10 mouse cellular contexts compared by ENCODE assay signal in genomic region chr12:85262489-85262888, GRCm38 (mm10). TPM values are rescaled to one million over a fixed set of nuclear protein-coding genes. Genes with fewer than 3 reads are reported as not detected.
DNase-seq lines count a peak whose midpoint lies in the region; ATAC-seq and TF ChIP-seq lines count a peak whose summit lies in the region.
"Had no signal": no experiment of that assay in that cellular context is flagged by ENCODE, and none has a peak within 500 bp of the region (broad histone marks: within the 10 kb centered on the region; RNA-seq: fewer than 3 reads in every experiment).

No protein-coding gene starts in this region.

- peak; percentile 68 for DNase-seq in intestine, embryonic 14.5 days (ENCODE audit: low spot score)
- DNase-seq in midbrain, postnatal 0 days (ENCODE audit: low spot score) = peak; percentile 49
- no peak for DNase-seq in midbrain, embryonic 11.5 days (ENCODE audit: low spot score, missing footprints)
- DNase-seq in hindbrain, embryonic 14.5 days (ENCODE audit: low spot score) = peak; percentile 36
- DNase-seq in urinary bladder, adult 18-20 months (ENCODE audit: low spot score in 2 of 2) = no peak
- no peak for DNase-seq in right cerebral cortex, postnatal 10 days (ENCODE audit: low spot score in 2 of 2)
- DNase-seq: thymus, adult 2 months had no signal

- 0 out of 2 replicates have a peak, but pooled peaks cover 2% of the 10 kb centered on the region for H3K36me3 ChIP-seq in intestine, embryonic 14.5 days (ENCODE audit: control insufficient read depth, insufficient read depth, low read length)
- no peaks in the 10 kb centered on the region; the same call in 1 of the 2 replicates for H3K36me3 ChIP-seq in intestine, postnatal 0 days (ENCODE audit: control insufficient read depth, insufficient read depth)
- H3K36me3 ChIP-seq in midbrain, postnatal 0 days (ENCODE audit: insufficient read depth, low read length) = peaks cover 7% of the 10 kb centered on the region; the same call in 1 of the 2 replicates
- no peaks in the 10 kb centered on the region for H3K36me3 ChIP-seq in midbrain, embryonic 11.5 days (ENCODE audit: control insufficient read depth, insufficient read depth, low read length)
- H3K36me3 ChIP-seq in hindbrain, embryonic 14.5 days (replicated peaks; ENCODE audit: control insufficient read depth, insufficient read depth) = peaks cover 21% of the 10 kb centered on the region
- H3K36me3 ChIP-seq in stomach, embryonic 15.5 days = no peaks in the 10 kb centered on the region; the same call in 1 of the 2 replicates

- no peak overlapping the region for H3K4me2 ChIP-seq in intestine, embryonic 14.5 days (ENCODE audit: low read length)
- no peak overlapping the region for H3K4me2 ChIP-seq in intestine, postnatal 0 days (replicated peaks; ENCODE audit: low read depth)
- H3K4me2 ChIP-seq in midbrain, postnatal 0 days (ENCODE audit: low read depth, low read length, poor library complexity, severe bottlenecking) = no peak overlapping the region
- no peak overlapping the region for H3K4me2 ChIP-seq in midbrain, embryonic 11.5 days
- no peak overlapping the region for H3K4me2 ChIP-seq in hindbrain, embryonic 14.5 days (replicated peaks)
- no peak overlapping the region for H3K4me2 ChIP-seq in stomach, embryonic 15.5 days

- no peak for TF ChIP-seq CTCF in intestine, postnatal 0 days (IDR thresholded peaks at IDR 0.05; ENCODE audit: low read depth)
- TF ChIP-seq CTCF in midbrain, postnatal 0 days (IDR thresholded peaks at IDR 0.05) = no peak

- H3K9ac ChIP-seq in intestine, embryonic 14.5 days (ENCODE audit: low read length) = no peak overlapping the region
- H3K9ac ChIP-seq in intestine, postnatal 0 days (ENCODE audit: low read depth, low read length) = no peak overlapping the region
- H3K9ac ChIP-seq in midbrain, postnatal 0 days (replicated peaks; ENCODE audit: low read length, poor library complexity, severe bottlenecking) = no peak overlapping the region
- no peak overlapping the region for H3K9ac ChIP-seq in midbrain, embryonic 11.5 days (ENCODE audit: low read length)
- H3K9ac ChIP-seq in hindbrain, embryonic 14.5 days = no peak overlapping the region; the same call in 1 of the 2 replicates
- H3K9ac ChIP-seq in stomach, embryonic 15.5 days = no peak overlapping the region

- WGBS in intestine, embryonic 14.5 days = 30% methylated on average over 10 of the region's 10 CpGs
- 57% methylated on average over 10 of the region's 10 CpGs for WGBS in intestine, postnatal 0 days
- WGBS in midbrain, postnatal 0 days = 55% methylated on average over 10 of the region's 10 CpGs
- 65% methylated on average over 10 of the region's 10 CpGs for WGBS in midbrain, embryonic 11.5 days
- WGBS in hindbrain, embryonic 14.5 days = 47% methylated on average over 10 of the region's 10 CpGs
- 39% methylated on average over 10 of the region's 10 CpGs for WGBS in stomach, embryonic 15.5 days

- H3K27ac ChIP-seq in intestine, embryonic 14.5 days (ENCODE audit: low read depth) = peak overlapping the region; percentile 10; the same call in 1 of the 2 replicates
- no peak overlapping the region; the same call in 1 of the 2 replicates for H3K27ac ChIP-seq in intestine, postnatal 0 days (ENCODE audit: low read depth, low read length)
- H3K27ac ChIP-seq in midbrain, postnatal 0 days (ENCODE audit: low read depth, low read length) = no peak overlapping the region
- H3K27ac ChIP-seq in midbrain, embryonic 11.5 days (ENCODE audit: low read depth, low read length) = no peak overlapping the region
- H3K27ac ChIP-seq in hindbrain, embryonic 14.5 days = no peak overlapping the region
- H3K27ac ChIP-seq in stomach, embryonic 15.5 days = peak overlapping the region; percentile 74; the same call in 1 of the 2 replicates

- ATAC-seq in intestine, embryonic 14.5 days (replicated peaks; ENCODE audit: low FRiP score, low TSS enrichment, low read depth) = peak; percentile 83; the same call in 1 of the 2 replicates
- no peak for ATAC-seq in intestine, postnatal 0 days
- ATAC-seq in midbrain, postnatal 0 days (ENCODE audit: low FRiP score) = no peak
- ATAC-seq in midbrain, embryonic 11.5 days (ENCODE audit: low FRiP score) = no peak
- no peak for ATAC-seq in hindbrain, embryonic 14.5 days (ENCODE audit: low FRiP score)
- ATAC-seq in stomach, embryonic 15.5 days (ENCODE audit: insufficient read depth, low FRiP score, low read depth) = peak; percentile 80
- ATAC-seq: activated CD4-positive, CD25-positive, alpha-beta regulatory T cell, adult 4 months had no signal

- no peak overlapping the region for H3K4me3 ChIP-seq in intestine, embryonic 14.5 days (ENCODE audit: low read depth, low read length)
- no peak overlapping the region for H3K4me3 ChIP-seq in intestine, postnatal 0 days (ENCODE audit: low read depth, low read length)
- no peak overlapping the region for H3K4me3 ChIP-seq in midbrain, postnatal 0 days (ENCODE audit: low read depth, low read length)
- H3K4me3 ChIP-seq in midbrain, embryonic 11.5 days (ENCODE audit: low read depth, low read length) = no peak overlapping the region
- H3K4me3 ChIP-seq in hindbrain, embryonic 14.5 days (replicated peaks; ENCODE audit: low read length) = no peak overlapping the region
- no peak overlapping the region for H3K4me3 ChIP-seq in stomach, embryonic 15.5 days (replicated peaks)

- no peaks in the 10 kb centered on the region for H3K9me3 ChIP-seq in intestine, embryonic 14.5 days (ENCODE audit: control insufficient read depth, low read length)
- no peaks in the 10 kb centered on the region for H3K9me3 ChIP-seq in intestine, postnatal 0 days (ENCODE audit: control insufficient read depth)
- no peaks in the 10 kb centered on the region for H3K9me3 ChIP-seq in midbrain, postnatal 0 days (ENCODE audit: low read length)
- no peaks in the 10 kb centered on the region for H3K9me3 ChIP-seq in midbrain, embryonic 11.5 days (ENCODE audit: control insufficient read depth, low read length)
- no peaks in the 10 kb centered on the region for H3K9me3 ChIP-seq in hindbrain, embryonic 14.5 days (ENCODE audit: control insufficient read depth, low read length)
- no peaks in the 10 kb centered on the region for H3K9me3 ChIP-seq in stomach, embryonic 15.5 days

- no peaks in the 10 kb centered on the region for H3K27me3 ChIP-seq in intestine, embryonic 14.5 days (replicated peaks; ENCODE audit: control insufficient read depth, insufficient read depth, low read length)
- H3K27me3 ChIP-seq in intestine, postnatal 0 days (replicated peaks; ENCODE audit: control insufficient read depth, insufficient read depth, low read length) = no peaks in the 10 kb centered on the region
- no peaks in the 10 kb centered on the region for H3K27me3 ChIP-seq in midbrain, postnatal 0 days (ENCODE audit: insufficient read depth, low read length)
- no peaks in the 10 kb centered on the region for H3K27me3 ChIP-seq in midbrain, embryonic 11.5 days (ENCODE audit: control insufficient read depth, insufficient read depth, low read length)
- no peaks in the 10 kb centered on the region for H3K27me3 ChIP-seq in hindbrain, embryonic 14.5 days (ENCODE audit: control insufficient read depth, insufficient read depth, low read length)
- H3K27me3 ChIP-seq in stomach, embryonic 15.5 days (replicated peaks) = no peaks in the 10 kb centered on the region

- H3K4me1 ChIP-seq in intestine, embryonic 14.5 days (replicated peaks; ENCODE audit: control insufficient read depth, insufficient read depth, low read length) = peaks cover 19% of the 10 kb centered on the region
- H3K4me1 ChIP-seq in intestine, postnatal 0 days (replicated peaks; ENCODE audit: control insufficient read depth, insufficient read depth, low read length) = no peaks in the 10 kb centered on the region
- H3K4me1 ChIP-seq in midbrain, postnatal 0 days (ENCODE audit: insufficient read depth, low read length) = no peaks in the 10 kb centered on the region
- H3K4me1 ChIP-seq in midbrain, embryonic 11.5 days (ENCODE audit: control insufficient read depth, insufficient read depth, low read length) = no peaks in the 10 kb centered on the region
- no peaks in the 10 kb centered on the region for H3K4me1 ChIP-seq in hindbrain, embryonic 14.5 days (replicated peaks; ENCODE audit: control insufficient read depth, insufficient read depth, low read length)
- peaks cover 9% of the 10 kb centered on the region; the same call in 1 of the 2 replicates for H3K4me1 ChIP-seq in stomach, embryonic 15.5 days

RNA-seq across cellular contexts. Expression of gene Mlh3, which starts 7.9 kb away (rescaled TPM):
- polyA plus RNA-seq in intestine, embryonic 14.5 days (2014; fragmentation: Nextera tagmentation; extraction: Ambion mirVana) = 8.6 and 9.3 TPM in 2 replicates
- polyA plus RNA-seq in intestine, postnatal 0 days (2015; fragmentation: Nextera tagmentation; extraction: Ambion mirVana) = 2.5 and 3.0 TPM in 2 replicates
- 7.2 and 9.9 TPM in 2 replicates for total RNA-seq in midbrain, postnatal 0 days (2014; rRNA removed)
- 4.7 and 5.0 TPM in 2 replicates for polyA plus RNA-seq in midbrain, postnatal 0 days (2015; fragmentation: Nextera tagmentation; extraction: Ambion mirVana)
- 10.1 and 10.4 TPM in 2 replicates for polyA plus RNA-seq in midbrain, embryonic 11.5 days (2014; fragmentation: Nextera tagmentation; extraction: Ambion mirVana)
- 9.4 and 9.5 TPM in 2 replicates for polyA plus RNA-seq in hindbrain, embryonic 14.5 days (2014; fragmentation: Nextera tagmentation; extraction: Ambion mirVana)
- 6.8 and 7.1 TPM in 2 replicates for polyA plus RNA-seq in stomach, embryonic 15.5 days (2015; fragmentation: Nextera tagmentation; extraction: Ambion mirVana)

RNA-seq across cellular contexts. Expression of gene Acyp1, which starts 25.7 kb away (rescaled TPM):
- polyA plus RNA-seq in intestine, embryonic 14.5 days (2014; fragmentation: Nextera tagmentation; extraction: Ambion mirVana) = 52.7 and 53.5 TPM in 2 replicates
- 50.3 and 51.9 TPM in 2 replicates for polyA plus RNA-seq in intestine, postnatal 0 days (2015; fragmentation: Nextera tagmentation; extraction: Ambion mirVana)
- 23.2 and 25.4 TPM in 2 replicates for total RNA-seq in midbrain, postnatal 0 days (2014; rRNA removed)
- 40.3 and 41.8 TPM in 2 replicates for polyA plus RNA-seq in midbrain, postnatal 0 days (2015; fragmentation: Nextera tagmentation; extraction: Ambion mirVana)
- polyA plus RNA-seq in midbrain, embryonic 11.5 days (2014; fragmentation: Nextera tagmentation; extraction: Ambion mirVana) = 68.0 and 69.5 TPM in 2 replicates
- 46.8 and 59.1 TPM in 2 replicates for polyA plus RNA-seq in hindbrain, embryonic 14.5 days (2014; fragmentation: Nextera tagmentation; extraction: Ambion mirVana)
- 52.6 and 55.6 TPM in 2 replicates for polyA plus RNA-seq in stomach, embryonic 15.5 days (2015; fragmentation: Nextera tagmentation; extraction: Ambion mirVana)

RNA-seq across cellular contexts. Expression of gene Zc2hc1c, which starts 25.9 kb away (rescaled TPM):
- polyA plus RNA-seq in intestine, embryonic 14.5 days (2014; fragmentation: Nextera tagmentation; extraction: Ambion mirVana) = 2.1 and 2.5 TPM in 2 replicates
- polyA plus RNA-seq in intestine, postnatal 0 days (2015; fragmentation: Nextera tagmentation; extraction: Ambion mirVana) = 0.86 and 0.96 TPM in 2 replicates
- total RNA-seq in midbrain, postnatal 0 days (2014; rRNA removed) = 1.5 and 1.7 TPM in 2 replicates
- polyA plus RNA-seq in midbrain, postnatal 0 days (2015; fragmentation: Nextera tagmentation; extraction: Ambion mirVana) = 1.7 and 1.8 TPM in 2 replicates
- polyA plus RNA-seq in midbrain, embryonic 11.5 days (2014; fragmentation: Nextera tagmentation; extraction: Ambion mirVana) = 1.0 TPM in 2 replicates
- 1.9 and 2.0 TPM in 2 replicates for polyA plus RNA-seq in hindbrain, embryonic 14.5 days (2014; fragmentation: Nextera tagmentation; extraction: Ambion mirVana)
- 2.2 TPM in 2 replicates for polyA plus RNA-seq in stomach, embryonic 15.5 days (2015; fragmentation: Nextera tagmentation; extraction: Ambion mirVana)

RNA-seq across cellular contexts. Expression of gene Eif2b2, which starts 43.2 kb away (rescaled TPM):
- 83.5 and 86.2 TPM in 2 replicates for polyA plus RNA-seq in intestine, embryonic 14.5 days (2014; fragmentation: Nextera tagmentation; extraction: Ambion mirVana)
- 44.5 and 44.9 TPM in 2 replicates for polyA plus RNA-seq in intestine, postnatal 0 days (2015; fragmentation: Nextera tagmentation; extraction: Ambion mirVana)
- 43.1 and 65.3 TPM in 2 replicates for total RNA-seq in midbrain, postnatal 0 days (2014; rRNA removed)
- 79.5 and 82.5 TPM in 2 replicates for polyA plus RNA-seq in midbrain, postnatal 0 days (2015; fragmentation: Nextera tagmentation; extraction: Ambion mirVana)
- polyA plus RNA-seq in midbrain, embryonic 11.5 days (2014; fragmentation: Nextera tagmentation; extraction: Ambion mirVana) = 91.5 and 93.6 TPM in 2 replicates
- 68.6 and 77.6 TPM in 2 replicates for polyA plus RNA-seq in hindbrain, embryonic 14.5 days (2014; fragmentation: Nextera tagmentation; extraction: Ambion mirVana)
- polyA plus RNA-seq in stomach, embryonic 15.5 days (2015; fragmentation: Nextera tagmentation; extraction: Ambion mirVana) = 76.7 and 78.1 TPM in 2 replicates

Comparison
In these comparisons a context has a peak if more than half of its experiments do, and no peak if none do; other contexts are left out.
1. ATAC-seq: peak in intestine, embryonic 14.5 days (single experiment) and stomach, embryonic 15.5 days (single experiment); none in intestine, postnatal 0 days (single experiment), midbrain, postnatal 0 days (single experiment), midbrain, embryonic 11.5 days (single experiment) and hindbrain, embryonic 14.5 days (single experiment).
2. DNase-seq: peak in intestine, embryonic 14.5 days (single experiment), midbrain, postnatal 0 days (single experiment) and hindbrain, embryonic 14.5 days (single experiment); none in midbrain, embryonic 11.5 days (single experiment), urinary bladder, adult 18-20 months (0 of 2) and right cerebral cortex, postnatal 10 days (0 of 2).
3. H3K27ac ChIP-seq: peak in intestine, embryonic 14.5 days (single experiment) and stomach, embryonic 15.5 days (single experiment); none in intestine, postnatal 0 days (single experiment), midbrain, postnatal 0 days (single experiment), midbrain, embryonic 11.5 days (single experiment) and hindbrain, embryonic 14.5 days (single experiment).